ENCODE assay signal across 10 mouse cellular contexts in the genomic region with DNA sequence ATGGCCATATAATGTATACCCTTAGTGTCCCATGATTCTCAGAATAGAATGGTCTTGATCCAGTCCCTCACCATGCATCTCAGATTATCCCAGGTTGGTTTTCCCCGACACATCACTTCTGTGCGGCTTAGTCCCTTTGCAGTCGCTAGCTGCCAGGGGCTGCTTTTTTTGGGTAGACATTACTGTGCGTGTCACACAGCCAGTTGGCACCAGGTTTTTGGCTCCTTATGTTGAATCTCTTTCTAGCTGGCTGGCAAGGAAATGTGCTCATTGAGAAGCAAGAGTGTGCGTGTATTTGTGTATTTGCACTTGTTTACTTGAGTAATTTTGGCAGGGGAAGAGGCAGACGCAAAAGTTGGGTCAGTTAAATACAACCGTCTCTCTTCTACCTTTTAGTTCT. TPM values are rescaled to one million over a fixed set of nuclear protein-coding genes. Genes with fewer than 3 reads are reported as not detected.
A peak's percentile ranks its signal among the peaks of the same experiment; 100 is the strongest.
DNase-seq lines count a peak whose midpoint lies in the region; TF ChIP-seq lines count a peak whose summit lies in the region.
"Had no signal": no experiment of that assay in that cellular context is flagged by ENCODE, and none has a peak within 500 bp of the region (broad histone marks: within the 10 kb centered on the region; RNA-seq: fewer than 3 reads in every experiment).

No protein-coding gene starts in this region.

- H3K36me3 ChIP-seq in kidney, adult 2 months (ENCODE audit: control insufficient read depth, insufficient read depth, low read length), result no peaks in the 10 kb centered on the region

- H3K27ac ChIP-seq in left cerebral cortex, adult 2 months, result peak overlapping the region; percentile 62; the same call in 1 of the 2 replicates
- H3K27ac ChIP-seq in kidney, adult 2 months (ENCODE audit: insufficient read depth, low read depth, low read length), result no peak overlapping the region
- H3K27ac ChIP-seq: midbrain, embryonic 13.5 days had no signal

- TF ChIP-seq CTCF in left cerebral cortex, adult 2 months (IDR thresholded peaks at IDR 0.05), result no peak
- no peak for TF ChIP-seq CTCF in kidney, adult 2 months (conservative IDR thresholded peaks at IDR 0.05; ENCODE audit: insufficient read depth, insufficient read length, low read depth, low read length)

- peak; percentile 23 for DNase-seq in adipocyte (ENCODE audit: low spot score)
- DNase-seq in brain, adult 2 months (ENCODE audit: low read depth, low spot score), result peak; percentile 87
- DNase-seq in frontal cortex, postnatal 14 days (ENCODE audit: low spot score in 2 of 2), result peak; percentile 26 to 36
- peak; percentile 43 to 45 for DNase-seq in left cerebral cortex, adult 2 months (ENCODE audit: extremely low spot score in 1 of 2, low spot score in 2 of 2)
- no peak for DNase-seq in liver
- no peak for DNase-seq in kidney, adult 2 months
- DNase-seq in spleen, postnatal 10 days (ENCODE audit: low spot score in 2 of 2), result no peak
- DNase-seq in thymus, postnatal 25 days, result no peak
- DNase-seq: lung, adult 18-20 months had no signal

- 73% methylated on average over 7 of the region's 7 CpGs for WGBS in kidney, adult 2 months

- H3K4me3 ChIP-seq in left cerebral cortex, adult 2 months, result no peak overlapping the region; the same call in 1 of the 2 replicates
- H3K4me3 ChIP-seq in kidney, adult 2 months (ENCODE audit: insufficient read depth, low read depth, low read length), result no peak overlapping the region
- H3K4me3 ChIP-seq: midbrain, embryonic 13.5 days had no signal

- H3K4me1 ChIP-seq in kidney, adult 2 months (ENCODE audit: control insufficient read depth, insufficient read depth, low read length), result peaks cover 9% of the 10 kb centered on the region; the same call in 1 of the 2 replicates

- H3K27me3 ChIP-seq in kidney, adult 2 months (replicated peaks; ENCODE audit: control insufficient read depth, insufficient read depth, low read length), result no peaks in the 10 kb centered on the region
- H3K27me3 ChIP-seq: midbrain, embryonic 13.5 days had no signal

- no peak for TF ChIP-seq POLR2A in kidney, adult 2 months (IDR thresholded peaks at IDR 0.05; ENCODE audit: low read depth, low read length)

- intact Hi-C loops in left cerebral cortex, adult 2 months (cut with DNase I), result loop anchor here (1.0 to 5.0 kb wide), 2 partner anchors 35 to 48 kb away; no protein-coding TSS in a partner anchor

RNA-seq across cellular contexts. Expression of a gene that starts 35.9 kb away (rescaled TPM):
- 10 to 100 TPM; 37.5 to 40.7 TPM for total RNA-seq in left cerebral cortex, adult 2 months (2021)
- 14.4 and 15.3 TPM in 2 replicates for polyA plus RNA-seq in kidney, adult 2 months (2012; rRNA removed)

Comparison
In these comparisons a context has a peak if more than half of its experiments do, and no peak if none do; other contexts are left out.
1. DNase-seq: peak in adipocyte (single experiment), brain, adult 2 months (single experiment), frontal cortex, postnatal 14 days (2 of 2) and left cerebral cortex, adult 2 months (2 of 2); none in liver (single experiment), kidney, adult 2 months (single experiment), spleen, postnatal 10 days (0 of 2) and thymus, postnatal 25 days (single experiment).